30 mouse cellular contexts compared by ENCODE assay signal in the genomic region with DNA sequence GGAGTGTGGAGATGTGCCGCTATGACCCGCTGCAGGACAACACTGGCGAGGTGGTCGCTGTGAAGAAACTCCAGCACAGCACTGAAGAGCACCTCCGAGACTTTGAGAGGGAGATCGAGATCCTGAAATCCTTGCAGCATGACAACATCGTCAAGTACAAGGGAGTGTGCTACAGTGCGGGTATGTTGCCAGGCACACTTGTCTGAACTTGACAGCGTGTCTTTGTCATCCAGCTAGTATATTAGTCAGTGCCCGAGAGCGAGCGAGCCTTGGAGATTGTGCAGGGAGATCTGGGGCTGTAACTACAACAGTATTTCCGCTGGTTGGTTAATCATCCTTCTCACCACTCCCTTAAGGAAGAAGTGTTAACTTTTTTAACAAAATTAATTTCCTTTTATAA. TPM values are rescaled to one million over a fixed set of nuclear protein-coding genes. Genes with fewer than 3 reads are reported as not detected.
"Had no signal": no experiment of that assay in that cellular context is flagged by ENCODE, and none has a peak within 500 bp of the region (broad histone marks: within the 10 kb centered on the region; RNA-seq: fewer than 3 reads in every experiment).

No protein-coding gene starts in this region.

- H3K27me3 ChIP-seq: liver, embryonic 13.5 days; liver, embryonic 15.5 days; lung, embryonic 15.5 days; midbrain, embryonic 12.5 days; neural tube, embryonic 13.5 days; neural tube, embryonic 15.5 days had no signal

- H3K9me3 ChIP-seq: liver, embryonic 13.5 days; liver, embryonic 15.5 days; lung, embryonic 15.5 days; midbrain, embryonic 10.5 days; midbrain, embryonic 12.5 days; neural tube, embryonic 13.5 days; neural tube, embryonic 15.5 days had no signal

- DNase-seq: liver, embryonic 13.5 days; liver, postnatal 0 days; lung, adult 2 months; lung, postnatal 14 days; lung, postnatal 36 days; midbrain, embryonic 14.5 days; retina, postnatal 1 day; right cerebral cortex, adult 18-20 months; right cerebral cortex, postnatal 25 days; right cerebral cortex, postnatal 4 days; spleen, adult 18-20 months; thymus, adult 2 months; thymus, postnatal 25 days; thymus, postnatal 4 days had no signal

- H3K4me3 ChIP-seq: liver, embryonic 13.5 days; liver, embryonic 15.5 days; lung, embryonic 15.5 days; midbrain, embryonic 10.5 days; midbrain, embryonic 12.5 days; myocyte; neural tube, embryonic 13.5 days; neural tube, embryonic 15.5 days had no signal

- H3K4me2 ChIP-seq: liver, embryonic 11.5 days; liver, embryonic 13.5 days; liver, embryonic 15.5 days; lung, embryonic 15.5 days; midbrain, embryonic 12.5 days; neural tube, embryonic 13.5 days; neural tube, embryonic 15.5 days had no signal

- ATAC-seq: liver, postnatal 0 days; lung, postnatal 0 days; midbrain, embryonic 16.5 days had no signal

- H3K27ac ChIP-seq: liver, embryonic 13.5 days; liver, embryonic 15.5 days; lung, embryonic 15.5 days; macrophage; midbrain, embryonic 10.5 days; midbrain, embryonic 12.5 days; neural tube, embryonic 13.5 days; neural tube, embryonic 15.5 days had no signal

- H3K4me1 ChIP-seq: liver, embryonic 13.5 days; liver, embryonic 15.5 days; lung, embryonic 15.5 days; neural tube, embryonic 13.5 days; neural tube, embryonic 15.5 days had no signal

- H3K9ac ChIP-seq: liver, embryonic 13.5 days; liver, embryonic 15.5 days; liver, postnatal 0 days; lung, embryonic 15.5 days; midbrain, embryonic 12.5 days; neural tube, embryonic 13.5 days; neural tube, embryonic 15.5 days had no signal

RNA-seq across cellular contexts. Expression of gene Rln1, which starts 33.6 kb away (rescaled TPM):
- total RNA-seq: megakaryocyte, adult 5-6 weeks; megakaryocyte-erythroid progenitor cell, adult 5-6 weeks had no signal
- polyA plus RNA-seq: liver, embryonic 11.5 days; liver, embryonic 13.5 days; liver, embryonic 15.5 days; liver, postnatal 0 days; lung, adult 2 months; lung, embryonic 15.5 days; macrophage; myocyte; small intestine, adult 2 months; stomach, embryonic 14.5 days; testis, adult 2 months had no signal
